Mouse (Mus musculus) embryonic facial prominence, embryonic 13.5 days (tissue): ENCODE measurements around the gene Fam186b. TPM values are rescaled to one million over a fixed set of nuclear protein-coding genes. Genes with fewer than 3 reads are reported as not detected.
A peak's percentile ranks its signal among the peaks of the same experiment; 100 is the strongest.

Experiments
- ATAC-seq: fragments of 200-750 bp; cut with Nextera tagmentation; 2 replicates; pipeline ENCODE4 v1.8.0; 2017; ENCODE audit warnings: low read depth; ENCODE audit not compliant: insufficient number of reproducible peaks, insufficient read depth, low FRiP score, low TSS enrichment
- H3K27ac ChIP-seq: fragments of 300-500 bp; sonication (generic); 2 replicates; pipeline ENCODE4 v1.5.1; 2015; ENCODE audit warnings: moderate library complexity, mild to moderate bottlenecking, inconsistent platforms
- H3K27me3 ChIP-seq: fragments of 300-500 bp; sonication (generic); 2 replicates; pipeline ENCODE4 v1.6.1; 2015; ENCODE audit warnings: mild to moderate bottlenecking, inconsistent platforms
- H3K36me3 ChIP-seq: fragments of 300-500 bp; sonication (generic); 2 replicates; pipeline ENCODE4 v1.6.1; 2015; ENCODE audit warnings: mild to moderate bottlenecking, inconsistent platforms
- H3K4me1 ChIP-seq: fragments of 300-500 bp; sonication (generic); 2 replicates; pipeline ENCODE4 v1.6.1; 2015; ENCODE audit warnings: inconsistent platforms
- H3K4me2 ChIP-seq: fragments of 300-500 bp; sonication (generic); 2 replicates; pipeline ENCODE4 v1.6.1; 2015; ENCODE audit warnings: moderate library complexity, mild to moderate bottlenecking, inconsistent platforms
- H3K4me3 ChIP-seq: fragments of 300-500 bp; sonication (generic); 2 replicates; pipeline ENCODE4 v1.5.1; 2015; ENCODE audit warnings: mild to moderate bottlenecking, inconsistent platforms
- H3K9ac ChIP-seq: fragments of 300-500 bp; sonication (generic); 2 replicates; pipeline ENCODE4 v1.6.1; 2015; ENCODE audit warnings: mild to moderate bottlenecking, inconsistent platforms
- H3K9me3 ChIP-seq: fragments of 300-500 bp; sonication (generic); 2 replicates; pipeline ENCODE4 v1.6.1; 2016; ENCODE audit warnings: inconsistent platforms
- WGBS: fragments of 180-500 bp; shearing (Covaris S2); methylation state at CpG from one replicate; pipeline ENCODE4 v1.1.7; 2015; ENCODE audit warnings: mixed read lengths; 5-methylcytosine and 5-hydroxymethylcytosine counted together
- polyA plus RNA-seq: library from polyadenylated mRNA; unstranded; fragments of >200 nt; fragmentation: Nextera tagmentation; extraction: Ambion mirVana; gene quantifications from 2 replicates; pipeline ENCODE4 v1.2.1, GENCODE M21; 2015

Gene Fam186b
- polyA plus RNA-seq, 1 experiment from 2014 or later: 0.42 TPM

DNA sequence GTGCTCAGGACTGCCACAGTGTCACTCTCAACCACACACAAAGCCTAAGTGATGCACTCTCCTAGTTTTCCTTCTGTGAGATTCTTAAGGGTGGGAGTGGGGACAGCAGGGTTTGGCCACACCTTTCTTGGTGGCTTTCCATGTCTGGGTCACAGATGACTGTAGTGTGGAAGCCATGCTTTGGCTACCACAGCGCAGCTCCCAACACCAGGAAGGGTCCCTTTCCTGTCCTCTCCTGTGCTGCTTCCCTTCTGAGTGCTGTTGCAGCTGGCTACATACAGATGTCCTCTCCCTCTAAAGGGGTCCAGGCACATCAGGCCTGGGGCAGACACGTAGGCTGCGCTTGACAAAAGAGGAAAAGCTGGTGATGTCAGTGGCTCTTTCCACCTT, 38.0 kb upstream of the Fam186b start:
- Histone ChIP-seq H3K27ac (peak overlapping the region; percentile 98), H3K4me1 (peaks cover 50% of the 10 kb centered on the region), H3K9ac (peak overlapping the region; percentile 61), H3K4me3 (no peak overlapping the region), H3K36me3 (peaks cover 36% of the 10 kb centered on the region), H3K4me2 (peak overlapping the region; percentile 37), H3K27me3 (no peaks in the 10 kb centered on the region), H3K9me3 (no peaks in the 10 kb centered on the region)
- 67% methylated on average over 3 of the region's 3 CpGs for WGBS
- 0 out of 2 replicates have a peak, but pooled peaks have one; percentile 3 for ATAC-seq

DNA sequence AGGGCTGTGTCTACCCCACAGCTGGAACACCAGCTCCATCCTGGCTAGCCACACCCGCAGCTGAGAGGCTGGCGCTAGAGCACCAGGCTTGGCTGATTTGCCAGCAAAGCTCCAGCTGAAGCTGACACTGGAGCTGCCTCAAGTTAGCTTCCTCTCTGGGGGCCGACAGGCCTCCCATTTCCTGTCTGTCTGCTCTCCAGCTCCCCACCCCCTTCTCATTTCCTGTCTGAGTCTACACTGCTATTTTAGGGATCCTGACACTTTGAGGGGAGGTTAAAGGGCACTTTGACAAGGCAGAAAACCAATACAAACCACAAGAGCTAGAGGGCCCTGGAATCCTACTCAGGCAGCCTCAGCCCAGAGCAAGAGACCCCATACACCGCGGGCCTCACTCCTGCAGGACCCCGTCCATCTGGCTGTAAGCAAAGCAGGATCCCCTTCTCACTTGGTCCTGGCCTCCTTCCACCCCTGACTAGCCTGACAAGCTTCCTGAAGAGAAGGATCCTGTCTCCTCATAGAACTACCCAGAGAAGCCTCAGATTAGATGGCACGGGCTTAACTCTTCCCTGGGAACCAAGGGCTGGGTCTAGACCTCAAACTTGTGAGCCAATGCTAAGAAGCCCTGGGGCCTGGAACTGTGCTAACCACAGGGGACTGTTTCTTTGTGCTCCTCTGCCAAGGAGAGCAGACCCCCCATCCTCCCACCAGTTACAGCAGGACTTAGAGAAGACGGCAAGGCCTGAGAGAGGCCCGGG, 37.4 kb upstream of the Fam186b start:
- Histone ChIP-seq H3K4me2 (peak overlapping the region; percentile 37), H3K9me3 (no peaks in the 10 kb centered on the region), H3K27ac (peak overlapping the region; percentile 98), H3K36me3 (peaks cover 39% of the 10 kb centered on the region), H3K9ac (peak overlapping the region; percentile 61), H3K4me1 (peaks cover 50% of the 10 kb centered on the region), H3K4me3 (no peak overlapping the region), H3K27me3 (no peaks in the 10 kb centered on the region)
- peak; percentile 59 for ATAC-seq
- WGBS: 17% methylated on average over 9 of the region's 9 CpGs

DNA sequence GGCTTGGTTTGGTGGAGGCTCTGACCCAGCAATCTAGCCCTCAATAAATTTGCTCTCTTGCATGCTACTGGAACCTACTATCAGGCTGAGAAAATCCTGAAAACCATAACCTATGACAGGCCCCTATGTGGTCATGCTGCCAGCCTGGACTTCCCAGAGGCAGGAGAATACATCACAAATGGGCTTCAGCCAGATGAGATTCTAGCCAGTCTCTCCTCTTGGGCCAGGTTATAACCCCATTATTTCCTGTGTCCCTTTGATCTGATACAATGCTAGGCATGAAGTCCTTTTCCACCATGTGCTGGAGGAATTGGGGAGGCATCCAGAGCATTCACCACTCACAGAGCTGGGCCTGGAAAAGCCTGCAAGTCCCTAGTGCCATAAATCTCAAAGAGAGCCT, 36.4 kb upstream of the Fam186b start:
- no peaks in the 10 kb centered on the region for H3K9me3 ChIP-seq
- peaks cover 49% of the 10 kb centered on the region for H3K36me3 ChIP-seq
- no peaks in the 10 kb centered on the region for H3K27me3 ChIP-seq
- ATAC-seq: no peak
- peaks cover 50% of the 10 kb centered on the region for H3K4me1 ChIP-seq
- H3K4me3 ChIP-seq: no peak overlapping the region
- peak overlapping the region; percentile 98 for H3K27ac ChIP-seq
- H3K4me2 ChIP-seq: 0 out of 2 replicates have a peak overlapping the region, but pooled peaks have one; percentile 37
- H3K9ac ChIP-seq: peak overlapping the region; percentile 44; the same call in 1 of the 2 replicates

DNA sequence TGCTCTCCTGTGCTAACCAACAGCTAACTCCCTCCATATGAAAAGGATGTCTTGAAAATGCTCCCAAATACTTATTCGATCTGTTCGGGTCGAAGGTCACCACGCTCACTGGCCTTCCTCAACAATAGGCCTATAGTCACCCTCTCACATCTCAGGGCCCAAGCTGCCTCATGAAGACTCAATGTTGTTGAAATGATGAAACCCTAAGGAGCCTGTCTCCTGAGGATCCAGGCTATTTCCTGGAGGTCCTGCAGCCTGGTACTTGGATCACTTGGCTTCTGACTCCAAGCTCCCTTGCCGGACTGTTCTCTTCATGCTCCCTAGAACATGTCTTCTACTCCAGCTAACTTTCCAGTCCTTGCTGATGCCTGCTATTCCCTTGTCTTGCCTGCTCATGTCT, 35.7 kb upstream of the Fam186b start:
- no peaks in the 10 kb centered on the region for H3K9me3 ChIP-seq
- H3K9ac ChIP-seq: no peak overlapping the region
- no peaks in the 10 kb centered on the region for H3K27me3 ChIP-seq
- no peak overlapping the region for H3K27ac ChIP-seq
- no peak for ATAC-seq
- 55% methylated on average over 5 of the region's 5 CpGs for WGBS
- peaks cover 55% of the 10 kb centered on the region for H3K36me3 ChIP-seq
- peaks cover 50% of the 10 kb centered on the region for H3K4me1 ChIP-seq
- H3K4me2 ChIP-seq: no peak overlapping the region
- H3K4me3 ChIP-seq: no peak overlapping the region

DNA sequence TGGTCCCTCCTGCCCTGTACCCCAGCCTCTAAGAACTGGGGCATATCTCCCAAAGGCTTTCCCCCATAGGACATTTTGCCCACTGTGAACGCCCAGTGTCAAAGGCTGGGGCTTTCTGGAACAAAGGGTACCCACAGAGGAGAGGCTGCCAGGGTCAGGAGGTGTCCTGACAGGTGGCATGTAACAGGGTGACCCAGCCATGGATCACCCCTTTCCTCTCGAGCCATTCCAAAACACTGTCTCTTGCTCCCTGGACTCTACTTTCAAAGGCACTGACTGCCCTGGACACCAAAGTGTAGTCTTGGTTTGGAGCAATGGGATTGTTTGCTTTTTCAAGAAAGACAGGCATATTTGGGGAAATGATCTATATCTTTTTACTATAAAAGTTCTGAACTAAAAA, 34.6 kb upstream of the Fam186b start:
- Histone ChIP-seq H3K9ac (no peak overlapping the region), H3K9me3 (no peaks in the 10 kb centered on the region), H3K36me3 (peaks cover 59% of the 10 kb centered on the region), H3K4me3 (no peak overlapping the region), H3K27ac (no peak overlapping the region), H3K4me2 (no peak overlapping the region), H3K4me1 (peaks cover 43% of the 10 kb centered on the region), H3K27me3 (no peaks in the 10 kb centered on the region)
- 70% methylated on average over 2 of the region's 2 CpGs for WGBS
- no peak for ATAC-seq

DNA sequence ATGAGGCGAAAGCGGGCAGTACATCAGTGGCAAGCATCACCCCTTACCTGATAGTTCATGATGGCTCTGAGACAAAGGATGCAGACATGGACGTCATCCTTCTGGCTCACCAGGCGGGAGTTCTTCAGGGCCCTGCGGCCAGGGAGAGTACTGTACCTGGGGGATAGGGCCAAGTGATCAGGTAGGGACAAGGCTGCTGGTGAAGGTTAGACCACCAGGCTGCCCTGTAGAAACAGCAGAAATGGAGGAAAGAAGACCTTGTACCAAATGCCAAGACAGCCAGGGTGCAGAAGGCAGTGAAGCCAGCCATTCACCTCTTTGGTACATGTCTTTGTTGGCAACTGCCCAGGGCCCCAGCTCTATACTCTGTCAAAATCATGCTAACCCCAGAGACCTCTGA, 32.3 kb upstream of the Fam186b start:
- Histone ChIP-seq H3K27me3 (no peaks in the 10 kb centered on the region), H3K27ac (no peak overlapping the region), H3K4me3 (no peak overlapping the region), H3K9me3 (no peaks in the 10 kb centered on the region), H3K4me1 (peaks cover 21% of the 10 kb centered on the region), H3K4me2 (no peak overlapping the region), H3K36me3 (peaks cover 83% of the 10 kb centered on the region), H3K9ac (no peak overlapping the region)
- no peak for ATAC-seq
- WGBS: 95% methylated on average over 5 of the region's 5 CpGs

DNA sequence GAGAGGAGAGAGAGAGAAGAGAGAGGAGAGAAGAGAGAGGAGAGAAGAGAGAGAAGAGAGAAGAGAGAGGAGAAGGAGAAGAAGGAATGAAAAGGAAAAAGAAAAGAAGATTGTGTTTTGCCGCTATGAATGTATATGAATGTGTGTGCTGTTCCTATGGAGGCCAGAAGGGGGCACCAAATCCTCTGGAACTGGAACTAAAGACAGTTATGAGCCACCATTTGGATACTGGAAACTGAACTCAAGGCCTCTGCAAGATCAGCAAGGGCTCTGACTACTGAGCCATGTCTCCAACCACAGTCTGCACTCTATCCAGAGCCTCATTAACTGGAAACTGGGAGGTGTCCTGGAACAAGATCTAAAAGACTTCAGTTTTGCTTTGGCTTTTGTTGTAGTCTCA, 31.3 kb upstream of the Fam186b start:
- no peaks in the 10 kb centered on the region for H3K9me3 ChIP-seq
- H3K9ac ChIP-seq: no peak overlapping the region
- no peak for ATAC-seq
- WGBS: 62% methylated on average over 1 of the region's 1 CpGs
- H3K27me3 ChIP-seq: no peaks in the 10 kb centered on the region
- no peak overlapping the region for H3K4me3 ChIP-seq
- no peak overlapping the region for H3K4me2 ChIP-seq
- peaks cover 91% of the 10 kb centered on the region for H3K36me3 ChIP-seq
- H3K4me1 ChIP-seq: peaks cover 11% of the 10 kb centered on the region
- no peak overlapping the region for H3K27ac ChIP-seq

DNA sequence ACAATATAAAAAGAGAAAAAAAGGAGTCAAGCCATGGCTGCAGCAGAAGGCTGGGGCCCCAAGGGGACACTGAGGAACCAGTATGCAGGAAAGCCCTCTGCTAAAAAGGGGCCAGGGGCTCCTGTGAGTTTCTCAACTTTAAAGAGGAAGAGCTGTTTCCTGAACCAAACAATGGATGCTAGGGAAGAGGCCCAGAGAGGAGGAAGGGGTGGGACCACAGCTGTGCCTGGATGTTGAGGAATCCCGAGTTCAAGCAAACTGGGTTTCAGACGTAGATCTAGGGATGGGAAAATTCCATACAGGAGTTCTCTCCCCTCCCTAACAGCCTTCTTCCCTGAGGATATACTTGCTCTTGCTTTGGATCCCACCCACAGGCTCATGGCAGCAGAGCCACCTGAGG, 30.7 kb upstream of the Fam186b start:
- Histone ChIP-seq H3K4me2 (no peak overlapping the region), H3K9me3 (no peaks in the 10 kb centered on the region), H3K27me3 (no peaks in the 10 kb centered on the region), H3K36me3 (peaks cover 93% of the 10 kb centered on the region), H3K4me3 (no peak overlapping the region), H3K27ac (no peak overlapping the region), H3K9ac (no peak overlapping the region), H3K4me1 (peaks cover 7% of the 10 kb centered on the region)
- no peak for ATAC-seq
- 44% methylated on average over 2 of the region's 2 CpGs for WGBS

DNA sequence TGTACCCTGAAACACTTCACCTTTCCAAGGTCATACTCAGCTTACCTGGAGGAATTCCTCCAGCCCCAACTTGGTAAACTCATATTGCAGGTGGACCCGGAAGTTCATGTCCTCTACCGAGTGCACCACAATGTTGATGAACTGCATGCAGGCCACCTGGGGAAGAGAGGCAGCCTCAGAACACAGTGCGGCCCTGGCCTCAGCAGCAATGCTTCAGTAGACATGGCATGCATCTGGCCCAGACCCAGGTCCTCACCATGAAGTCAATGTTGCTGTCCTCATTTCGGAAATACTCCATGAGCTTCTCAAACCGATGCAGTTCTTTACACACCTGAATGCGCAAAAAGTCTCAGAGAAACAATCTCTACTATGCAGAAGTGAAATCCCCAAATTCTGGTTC, 29.9 kb upstream of the Fam186b start:
- 97% methylated on average over 6 of the region's 6 CpGs for WGBS
- H3K36me3 ChIP-seq: peaks cover 94% of the 10 kb centered on the region

DNA sequence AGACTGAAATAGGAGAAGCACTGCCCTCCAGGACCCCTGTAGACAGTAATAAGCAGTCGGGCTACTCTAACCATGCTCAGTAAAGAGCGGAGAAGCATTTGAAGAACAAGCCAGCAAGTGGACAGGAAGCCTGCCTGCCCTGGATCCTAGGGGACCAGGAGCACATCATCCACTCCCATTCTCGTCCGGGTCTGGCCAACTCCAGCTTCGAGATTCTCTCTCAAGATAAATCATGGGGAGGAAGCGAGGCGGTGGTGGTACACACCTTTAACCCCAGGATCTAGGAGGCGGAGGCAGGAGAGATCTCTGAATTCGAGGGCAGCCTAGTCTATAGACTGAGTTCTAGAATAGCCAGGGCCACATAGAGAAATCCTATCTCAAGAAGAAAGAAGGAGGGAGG, 28.5 kb upstream of the Fam186b start:
- H3K4me1 ChIP-seq: peaks cover 4% of the 10 kb centered on the region
- no peak for ATAC-seq
- 0 out of 2 replicates have a peak overlapping the region, but pooled peaks have one; percentile 11 for H3K27ac ChIP-seq
- WGBS: 86% methylated on average over 9 of the region's 9 CpGs
- H3K9me3 ChIP-seq: no peaks in the 10 kb centered on the region
- peaks cover 96% of the 10 kb centered on the region for H3K36me3 ChIP-seq
- H3K4me2 ChIP-seq: no peak overlapping the region
- no peak overlapping the region for H3K4me3 ChIP-seq
- no peak overlapping the region for H3K9ac ChIP-seq
- no peaks in the 10 kb centered on the region for H3K27me3 ChIP-seq

More for the DNA sequence above, 29.9 kb upstream of the Fam186b start:
- Histone ChIP-seq H3K27ac (no peak overlapping the region), H3K4me1 (peaks cover 10% of the 10 kb centered on the region), H3K4me2 (no peak overlapping the region), H3K4me3 (no peak overlapping the region), H3K9ac (no peak overlapping the region), H3K27me3 (no peaks in the 10 kb centered on the region), H3K9me3 (no peaks in the 10 kb centered on the region)
- ATAC-seq: no peak

DNA sequence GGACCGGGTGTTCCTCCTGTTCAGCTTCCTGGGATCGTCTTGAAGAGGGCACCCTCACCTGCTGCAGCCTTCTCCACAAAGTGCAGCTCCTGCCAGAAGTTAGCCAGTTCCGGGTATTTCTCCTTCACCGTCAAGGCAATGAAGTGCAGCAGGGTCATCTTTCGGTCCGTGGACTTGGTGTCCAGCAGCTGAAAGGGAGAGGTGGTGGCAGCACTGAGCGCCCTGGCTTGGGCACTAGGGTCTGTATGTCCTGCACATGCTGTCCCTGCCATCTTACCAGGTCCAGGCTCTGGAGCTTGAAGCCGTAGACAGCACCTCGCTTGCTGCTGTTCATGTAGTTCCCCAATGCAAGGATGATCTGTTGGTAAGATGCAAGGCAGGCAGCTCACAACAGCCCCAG, 25.3 kb upstream of the Fam186b start:
- Histone ChIP-seq H3K27me3 (no peaks in the 10 kb centered on the region), H3K4me1 (peaks cover 3% of the 10 kb centered on the region; the same call in 1 of the 2 replicates), H3K4me3 (no peak overlapping the region), H3K9me3 (no peaks in the 10 kb centered on the region), H3K9ac (no peak overlapping the region), H3K36me3 (peaks cover 98% of the 10 kb centered on the region), H3K4me2 (no peak overlapping the region), H3K27ac (no peak overlapping the region)
- ATAC-seq: no peak
- 79% methylated on average over 9 of the region's 9 CpGs for WGBS

DNA sequence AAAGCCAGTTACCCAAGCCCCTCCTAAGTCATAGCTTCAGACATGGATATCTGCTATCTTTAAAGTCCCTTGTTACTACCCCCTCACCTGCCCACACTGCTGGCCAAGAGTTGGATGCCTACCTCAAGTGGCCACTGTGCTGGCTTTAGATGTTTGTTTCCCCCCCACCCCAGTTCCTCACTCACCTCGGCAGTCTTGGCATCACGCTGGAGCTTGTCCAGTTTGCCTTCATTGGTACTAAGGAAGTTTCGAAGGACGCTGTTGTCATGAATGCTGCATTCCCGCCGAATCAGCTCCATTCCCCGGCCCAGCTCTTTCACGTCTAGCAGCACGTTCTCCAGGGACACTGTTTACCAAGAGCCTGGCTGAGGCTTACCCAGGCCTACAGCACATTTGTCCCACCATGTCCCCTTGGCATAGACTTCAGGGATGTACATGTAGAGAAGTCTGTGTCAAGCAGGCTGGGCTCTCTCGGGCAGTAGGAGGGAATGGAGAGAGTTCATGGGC, 24.5 kb upstream of the Fam186b start:
- 81% methylated on average over 10 of the region's 10 CpGs for WGBS
- peak overlapping the region; percentile 18 for H3K27ac ChIP-seq
- H3K36me3 ChIP-seq: peaks cover 98% of the 10 kb centered on the region
- no peaks in the 10 kb centered on the region for H3K9me3 ChIP-seq
- H3K4me2 ChIP-seq: no peak overlapping the region
- H3K4me3 ChIP-seq: no peak overlapping the region
- peaks cover 3% of the 10 kb centered on the region; the same call in 1 of the 2 replicates for H3K4me1 ChIP-seq
- H3K9ac ChIP-seq: no peak overlapping the region
- ATAC-seq: no peak
- no peaks in the 10 kb centered on the region for H3K27me3 ChIP-seq
